Mouse (Mus musculus) urinary bladder, postnatal 25 days (tissue): ENCODE measurements around the gene Plek2.
A peak's percentile ranks its signal among the peaks of the same experiment; 100 is the strongest.

Source experiments
- DNase-seq: peaks from one replicate; pipeline ENCODE4 v3.0.0; 2022; ENCODE audit warnings: low spot score

The Plek2 gene

DNA sequence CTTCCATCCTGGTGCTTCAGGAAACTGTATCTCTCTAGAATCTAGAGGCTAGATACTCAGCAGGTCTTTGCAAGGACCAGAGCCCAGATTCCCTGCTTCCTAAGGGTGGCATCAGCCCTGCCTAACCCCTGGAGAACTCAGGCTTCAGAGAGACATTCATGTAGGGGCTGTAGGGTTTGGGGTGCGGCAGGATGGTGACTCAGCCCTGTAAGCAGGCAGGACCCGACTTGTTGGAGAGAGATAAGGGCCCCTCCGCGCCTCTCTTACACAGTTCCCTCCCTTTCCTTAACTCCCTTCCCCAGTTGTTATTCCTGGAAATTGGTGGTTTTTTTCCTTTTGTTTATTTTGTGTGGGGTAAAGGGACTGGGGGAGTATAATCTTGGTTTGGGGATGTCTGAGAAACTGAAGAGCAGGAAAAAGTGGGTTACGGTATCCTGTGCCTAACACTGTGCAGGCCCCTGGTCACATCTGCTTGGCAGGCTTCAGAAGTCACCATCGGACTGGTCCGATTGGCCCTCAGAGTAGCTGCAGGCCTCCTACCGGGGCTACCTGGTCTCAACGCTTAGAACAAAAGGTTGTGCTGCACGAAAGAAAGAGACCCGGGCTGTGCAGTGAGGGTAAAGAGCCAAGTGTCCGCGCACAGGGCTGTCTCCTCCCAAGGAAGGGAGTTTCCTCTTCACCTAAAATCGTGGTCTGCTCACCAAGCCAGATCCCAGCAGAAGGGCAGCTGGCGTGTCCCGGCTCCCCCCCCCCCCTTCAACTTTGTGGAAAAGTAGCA, 4.1 kb upstream of the Plek2 start:
- no peak for DNase-seq

DNA sequence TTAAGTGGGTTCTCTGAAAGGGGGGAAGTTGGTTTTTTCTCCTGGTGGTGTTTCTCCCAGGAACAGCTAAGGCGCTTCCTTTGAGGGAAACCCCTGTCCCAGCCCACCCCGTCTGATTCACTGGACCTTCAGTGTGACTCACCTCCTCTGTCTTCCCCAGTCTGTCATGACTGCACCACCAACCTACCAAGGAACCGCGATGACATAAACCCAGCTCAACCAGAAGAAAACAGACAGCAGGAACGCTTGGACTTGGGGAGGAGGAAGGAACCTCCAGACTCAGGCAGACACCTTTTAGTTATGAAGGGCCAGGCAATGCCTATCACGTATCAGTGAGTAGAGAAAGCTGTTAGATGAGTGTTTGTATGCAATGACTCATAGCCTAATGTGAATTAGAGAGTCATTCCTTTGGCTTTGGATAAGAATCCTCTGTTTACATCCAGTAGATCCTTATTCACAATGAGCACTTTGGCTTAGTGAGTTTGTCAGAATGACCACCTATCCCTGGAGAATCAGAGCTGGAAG, 1.4 kb upstream of the Plek2 start:
- no peak for DNase-seq

DNA sequence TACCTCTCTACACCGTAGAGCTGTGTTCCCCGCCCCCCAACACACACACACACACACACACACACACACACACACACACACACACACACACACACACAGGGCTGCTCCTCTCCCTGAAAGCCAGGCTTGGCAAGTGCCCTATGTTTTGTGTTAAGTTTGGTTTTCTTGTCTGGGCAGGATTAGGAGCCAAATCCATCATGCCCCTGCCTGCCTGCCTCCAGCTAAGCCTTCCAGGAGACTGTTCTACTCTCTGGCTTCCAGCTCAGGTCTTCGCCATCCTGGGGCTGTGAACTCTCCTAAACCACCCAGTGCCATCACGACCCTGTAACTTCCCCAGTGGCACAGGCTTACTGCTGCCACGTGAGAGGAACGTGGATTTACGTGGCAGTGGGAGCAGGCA, 2.3 kb downstream of the Plek2 start:
- DNase-seq: no peak

DNA sequence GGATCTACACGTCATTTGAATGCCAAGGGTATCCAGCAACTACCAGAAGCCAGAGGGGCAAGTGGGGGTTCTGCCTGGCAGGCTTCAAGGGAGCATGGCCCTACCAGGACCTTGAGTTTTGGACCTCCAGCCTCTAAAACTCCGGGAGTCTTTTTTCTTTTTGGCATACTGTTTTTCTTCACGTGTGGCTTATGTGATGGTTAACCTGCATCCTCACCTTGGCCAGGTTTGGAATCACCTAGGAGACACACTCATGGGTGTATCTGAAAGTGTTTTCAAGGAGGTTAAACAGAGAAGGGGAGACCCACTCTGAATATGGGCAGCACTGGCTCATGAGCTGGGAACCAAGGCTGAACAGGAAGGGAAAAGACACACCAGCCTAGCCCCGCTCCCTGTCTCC, 3.5 kb downstream of the Plek2 start:
- DNase-seq: no peak

DNA sequence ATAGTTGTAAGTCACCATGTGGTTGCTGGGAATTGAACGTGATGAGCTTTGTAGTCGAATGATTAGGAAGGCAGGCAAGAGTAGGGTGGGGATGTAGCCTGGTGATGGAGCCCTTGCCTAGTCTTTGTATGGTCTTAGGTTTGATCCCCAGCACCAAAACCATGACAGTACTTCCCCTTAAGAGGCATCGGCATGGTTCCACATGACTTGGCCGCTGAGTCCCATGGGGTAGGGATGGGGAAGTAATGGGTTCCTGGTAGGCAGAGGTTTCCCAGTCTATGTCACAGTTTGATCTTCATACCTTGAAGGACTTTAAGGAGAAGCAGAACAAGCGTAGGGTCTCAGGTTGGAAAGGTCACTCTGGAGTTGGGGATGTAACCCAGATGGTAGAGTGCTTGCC, 5.3 kb downstream of the Plek2 start:
- no peak for DNase-seq

DNA sequence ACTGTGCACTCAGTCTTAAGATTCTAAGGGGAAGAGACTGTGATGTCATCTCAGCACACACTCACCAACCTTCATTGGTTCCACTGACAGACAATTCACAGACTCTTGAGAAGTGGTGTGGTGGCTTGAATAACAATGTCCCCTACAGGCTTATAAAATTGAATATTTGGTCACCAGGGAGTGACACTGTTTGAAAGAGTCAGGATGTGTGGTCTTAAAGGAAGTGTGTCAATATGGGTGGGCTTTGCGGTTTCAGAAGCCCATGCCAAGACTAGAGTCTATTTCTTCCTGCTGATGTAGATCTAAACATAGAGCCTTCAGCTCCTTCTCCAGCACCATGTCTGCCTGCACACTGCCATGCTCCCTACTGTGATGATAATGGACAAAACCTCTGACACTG, 8.9 kb downstream of the Plek2 start:
- no peak for DNase-seq

DNA sequence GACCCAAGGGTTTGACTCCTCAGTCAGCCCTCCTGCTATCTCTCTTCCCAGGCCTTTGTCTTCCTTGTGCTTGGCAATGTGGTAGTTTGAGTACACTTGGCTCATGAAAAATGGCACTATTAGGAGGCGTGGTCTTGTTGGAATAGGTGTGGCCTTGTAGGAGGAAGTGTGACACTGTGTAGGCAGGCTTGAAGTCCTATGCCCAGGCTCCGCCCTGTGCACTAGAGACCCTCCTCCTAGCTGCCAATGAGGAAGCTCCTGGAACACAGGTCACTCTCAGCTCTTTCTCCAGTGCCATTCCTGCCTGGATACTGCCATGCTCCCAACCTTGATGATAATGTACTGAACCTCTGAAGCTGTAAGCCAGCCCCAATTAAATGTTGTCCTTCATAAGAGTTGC, 15.6 kb downstream of the Plek2 start:
- DNase-seq: no peak

DNA sequence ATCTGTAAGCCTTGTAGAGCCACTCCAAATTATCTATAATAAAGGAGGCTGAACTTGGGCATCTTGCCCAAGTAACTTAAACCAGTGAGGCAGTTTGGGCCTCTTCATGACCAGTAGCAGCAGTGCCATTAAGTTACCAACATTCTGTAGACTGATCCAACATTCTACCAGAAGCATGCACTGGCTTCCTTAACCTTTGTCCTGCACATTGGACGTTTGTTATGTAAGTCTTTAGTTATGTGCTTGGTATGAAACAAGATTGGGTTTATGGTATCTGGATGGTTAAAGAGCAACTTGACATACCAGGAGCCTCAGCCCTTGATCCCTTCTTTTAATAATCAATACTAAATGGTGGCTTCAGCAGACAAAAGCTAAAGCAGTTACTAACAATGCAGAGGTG, 16.7 kb downstream of the Plek2 start:
- no peak for DNase-seq

DNA sequence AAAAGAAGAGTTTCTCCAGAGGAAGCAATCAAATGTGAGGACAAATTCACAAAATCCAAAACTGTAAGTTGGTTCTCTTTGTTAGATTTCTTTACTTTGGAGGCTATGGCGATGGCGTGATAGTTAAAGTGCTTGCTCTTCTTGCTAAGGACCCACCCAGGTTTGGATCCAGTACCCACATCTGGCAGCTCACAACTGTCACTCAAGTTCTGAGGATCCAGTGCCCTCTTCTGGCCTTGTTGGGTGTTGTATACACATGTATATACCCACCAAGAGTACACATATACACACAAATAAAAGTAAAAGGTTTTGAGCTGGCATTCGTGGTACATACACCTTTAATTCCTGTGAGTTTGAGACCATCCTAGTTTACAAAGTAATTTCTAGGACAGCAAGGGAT, 32.2 kb downstream of the Plek2 start:
- DNase-seq: no peak

DNA sequence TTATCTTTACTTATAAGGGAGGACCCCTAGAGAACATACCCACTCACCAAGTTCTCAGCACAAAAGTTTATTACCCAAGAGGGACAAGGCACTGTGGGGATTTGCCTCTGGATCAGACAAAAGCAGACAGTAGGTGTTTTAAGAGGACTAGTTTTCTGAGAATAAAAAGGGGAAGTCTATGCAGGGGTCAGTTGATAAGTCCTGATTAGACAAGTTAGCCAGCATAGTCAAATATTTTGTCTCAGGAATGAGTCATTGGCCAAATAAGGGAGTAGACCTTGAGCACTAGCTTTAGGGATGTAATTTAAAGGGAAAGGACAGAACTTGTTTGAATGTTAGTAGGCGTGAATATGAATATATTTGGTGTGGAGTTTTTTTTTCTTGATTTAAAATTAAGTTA, 38.6 kb downstream of the Plek2 start:
- no peak for DNase-seq

DNA sequence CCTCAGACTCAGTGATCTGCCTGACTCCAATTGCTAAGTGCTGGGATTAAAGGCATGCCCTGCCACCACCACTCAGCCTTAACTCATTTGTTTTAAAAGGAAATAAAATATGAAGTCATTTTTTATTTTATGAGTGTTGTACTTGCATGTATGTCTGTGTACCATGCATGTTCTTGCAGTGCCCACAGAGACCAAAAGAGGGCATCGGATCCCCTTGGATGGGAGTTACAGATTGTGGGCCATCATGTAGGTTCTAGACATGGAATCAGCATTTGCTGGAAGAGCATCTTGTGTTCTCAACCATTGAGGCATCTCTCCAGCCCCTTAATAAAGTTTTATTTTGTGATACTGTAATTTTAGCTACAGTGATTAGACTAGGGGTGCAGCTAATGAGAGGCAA, 41.3 kb downstream of the Plek2 start:
- DNase-seq: no peak

DNA sequence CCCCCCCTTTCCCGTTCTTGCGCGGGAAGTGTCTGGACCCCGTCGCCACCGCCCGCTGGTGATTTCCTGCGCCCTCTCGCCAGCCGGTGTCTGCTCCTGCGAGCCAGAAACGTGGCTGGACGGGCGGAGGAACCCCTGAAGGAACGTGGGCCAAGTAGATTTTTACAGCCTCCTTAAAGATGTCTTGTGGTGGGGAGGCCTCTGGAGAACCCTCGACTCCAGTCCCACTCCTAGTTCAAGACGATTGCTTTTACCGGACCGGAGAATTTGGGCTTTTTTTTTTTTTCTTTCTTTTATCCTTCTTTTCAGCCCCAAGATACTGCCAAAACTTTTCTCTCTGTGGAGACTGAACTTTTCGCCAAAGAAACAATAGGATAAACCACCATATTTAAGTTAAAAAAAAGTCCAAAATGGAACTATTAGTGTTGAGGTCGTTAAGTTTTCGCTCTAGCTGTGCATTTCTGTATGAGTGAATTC, 44.5 kb downstream of the Plek2 start:
- DNase-seq: no peak

DNA sequence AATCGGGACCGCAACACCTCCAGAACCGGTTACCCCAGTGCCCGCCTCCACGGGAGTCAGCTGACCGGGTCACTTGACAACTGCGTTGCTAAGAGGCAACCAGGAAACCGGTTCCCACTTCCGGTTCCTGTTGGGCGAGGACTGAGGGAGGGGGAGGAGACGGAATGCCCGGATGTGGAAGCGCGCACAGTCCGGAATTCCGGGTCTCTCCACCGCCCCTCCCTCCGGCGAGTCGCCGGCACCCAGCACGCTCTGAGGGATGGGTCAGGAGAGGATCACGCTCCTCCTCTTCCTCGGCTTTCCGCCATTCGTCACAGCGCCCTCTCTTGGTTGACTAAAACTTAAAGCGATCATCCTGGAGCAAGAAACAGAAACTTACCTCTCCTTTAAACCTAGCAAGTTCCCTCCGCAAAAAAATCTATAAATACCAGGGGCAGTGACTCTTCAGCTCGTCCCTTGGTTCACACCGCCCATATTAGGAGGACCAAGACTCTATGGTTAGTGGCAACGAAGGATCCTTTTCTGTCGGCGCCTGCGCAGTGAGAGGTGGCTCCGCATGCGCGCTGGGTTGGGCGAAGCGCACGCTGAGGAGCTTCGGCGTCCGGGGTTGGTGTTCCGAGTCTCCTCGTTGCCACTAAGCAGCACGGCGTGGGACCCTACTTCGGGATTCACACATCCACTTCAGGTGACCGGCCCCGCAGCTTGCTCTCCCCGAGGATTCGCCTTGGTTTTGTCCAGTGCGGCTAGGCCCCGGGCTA, 45.1 kb downstream of the Plek2 start, which contains the start of the genes Atp6v1d and Eif2s1:
TSS of gene Atp6v1d (minus strand) at position 143 of the 758 bp plus-strand sequence.
TSS of gene Eif2s1 (plus strand) at position 324 of the 758 bp plus-strand sequence.
- peak; percentile 96 for DNase-seq

DNA sequence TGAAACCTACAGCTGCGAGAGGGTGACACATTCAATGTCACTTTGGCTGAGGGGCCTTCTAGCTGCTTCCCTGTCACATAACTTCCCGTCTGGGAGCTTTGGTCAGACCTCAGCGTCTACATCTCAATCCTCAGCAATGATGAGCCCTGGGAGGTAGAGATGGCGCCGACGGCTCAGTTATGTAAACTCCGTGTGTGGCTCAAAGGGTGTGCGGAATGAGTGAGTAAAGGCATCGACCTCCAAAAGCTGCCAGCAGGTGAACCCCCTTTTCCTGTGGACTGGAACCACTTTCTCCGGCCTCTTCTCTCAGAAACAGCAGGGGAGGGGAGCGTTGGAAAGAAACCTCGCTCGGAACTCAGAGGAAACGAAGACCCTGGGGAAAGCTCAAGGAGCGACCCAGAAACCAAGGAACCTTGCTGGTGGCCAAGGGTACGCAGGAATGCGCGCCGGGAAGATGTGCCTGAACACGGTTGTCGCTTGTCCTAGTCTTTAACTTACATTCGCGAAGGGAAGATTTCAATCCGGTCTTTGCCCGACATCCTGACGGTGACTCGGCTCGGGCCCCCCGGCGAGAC, 45.8 kb downstream of the Plek2 start:
- no peak for DNase-seq

DNA sequence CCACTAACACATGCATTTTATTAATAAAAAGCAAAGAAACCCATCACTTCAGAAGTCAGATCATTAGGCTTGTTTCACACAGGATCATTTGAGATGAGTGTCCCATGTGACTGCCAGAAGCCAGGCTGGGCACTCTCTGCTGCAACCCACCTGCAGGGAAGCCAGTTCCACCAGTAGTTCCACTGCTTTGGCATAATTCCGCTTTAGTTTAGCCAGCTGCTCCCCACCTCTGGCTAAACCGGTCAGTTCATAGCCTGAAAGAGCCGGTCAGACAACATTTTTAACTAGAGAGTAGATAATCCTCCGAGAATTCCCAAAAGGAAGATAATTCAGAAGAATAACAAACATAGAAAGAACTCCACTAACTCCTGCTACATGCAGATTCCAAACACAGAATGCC, 58.5 kb downstream of the Plek2 start:
- peak; percentile 29 for DNase-seq

DNA sequence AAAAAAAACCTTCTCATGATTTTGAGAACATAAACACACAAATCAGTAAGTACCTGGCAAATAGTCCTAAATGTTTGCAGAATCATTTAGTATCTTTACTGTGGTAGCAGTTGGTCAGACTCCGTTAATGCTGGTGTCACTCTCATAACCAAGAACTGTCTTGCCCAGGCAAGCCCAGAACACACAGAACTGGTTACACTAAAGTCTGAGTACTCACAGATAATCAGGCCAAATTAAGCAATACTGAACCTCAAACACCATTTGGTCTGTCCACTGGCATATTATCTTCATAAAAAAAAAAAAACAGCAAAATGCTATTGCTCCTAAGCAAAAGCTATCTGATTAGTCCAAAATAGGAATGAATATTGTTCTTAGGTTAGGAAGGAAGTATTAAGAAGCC, 64.3 kb downstream of the Plek2 start:
- DNase-seq: no peak

DNA sequence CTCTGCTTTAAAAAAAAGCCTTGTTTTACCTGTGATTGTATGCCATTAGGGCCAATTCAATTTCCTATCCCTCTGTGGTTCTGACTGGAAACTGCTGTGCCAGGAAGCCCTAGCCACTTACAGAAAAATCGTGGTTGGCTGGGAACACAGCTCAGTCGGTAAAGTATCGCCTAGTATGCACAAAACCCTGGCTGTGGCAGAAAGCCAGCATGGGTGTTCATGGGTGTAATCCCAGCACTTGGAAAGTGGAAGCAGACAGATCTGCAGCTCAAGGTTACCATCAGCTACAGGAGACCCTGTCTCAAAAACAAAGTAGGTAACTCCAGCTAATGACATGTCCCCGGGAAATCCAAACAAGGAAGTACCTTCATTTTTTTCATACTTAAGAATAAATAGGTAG, 66.9 kb downstream of the Plek2 start:
- DNase-seq: no peak
